Mouse (Mus musculus) intestine, embryonic 15.5 days (tissue): ENCODE results near the gene Cherp. TPM values are rescaled to one million over a fixed set of nuclear protein-coding genes. Genes with fewer than 3 reads are reported as not detected.

ENCODE experiments used
- ATAC-seq: fragments of 200-750 bp; cut with Nextera tagmentation; 2 replicates; pipeline ENCODE4 v1.8.0; 2017; ENCODE audit warnings: moderate TSS enrichment, moderate library complexity
- H3K27ac ChIP-seq: fragments of 300-500 bp; sonication (generic); 2 replicates; pipeline ENCODE4 v1.5.1; 2015; ENCODE audit warnings: mild to moderate bottlenecking, inconsistent platforms
- H3K27me3 ChIP-seq: fragments of 300-500 bp; sonication (generic); replicated peaks from 2 replicates; pipeline ENCODE4 v1.6.1; 2015; ENCODE audit warnings: inconsistent platforms
- H3K36me3 ChIP-seq: fragments of 300-500 bp; sonication (generic); 2 replicates; pipeline ENCODE4 v1.6.1; 2015; ENCODE audit warnings: inconsistent platforms
- H3K4me1 ChIP-seq: fragments of 300-500 bp; sonication (generic); replicated peaks from 2 replicates; pipeline ENCODE4 v1.6.1; 2015; ENCODE audit warnings: inconsistent platforms
- H3K4me2 ChIP-seq: fragments of 300-500 bp; sonication (generic); replicated peaks from 2 replicates; pipeline ENCODE4 v1.6.1; 2015; ENCODE audit warnings: mild to moderate bottlenecking, inconsistent platforms
- H3K4me3 ChIP-seq: fragments of 300-500 bp; sonication (generic); replicated peaks from 2 replicates; pipeline ENCODE4 v1.5.1; 2015; ENCODE audit warnings: inconsistent platforms
- H3K9ac ChIP-seq: fragments of 300-500 bp; sonication (generic); 2 replicates; pipeline ENCODE4 v1.6.1; 2015; ENCODE audit warnings: inconsistent platforms
- H3K9me3 ChIP-seq: fragments of 300-500 bp; sonication (generic); 2 replicates; pipeline ENCODE4 v1.6.1; 2016; ENCODE audit warnings: inconsistent platforms
- WGBS: fragments of 180-500 bp; shearing (Covaris S2); methylation state at CpG from one replicate; pipeline ENCODE4 v1.1.7; 2015; 5-methylcytosine and 5-hydroxymethylcytosine counted together
- polyA plus RNA-seq: library from polyadenylated mRNA; unstranded; fragments of >200 nt; fragmentation: Nextera tagmentation; extraction: Ambion mirVana; gene quantifications from 2 replicates; pipeline ENCODE4 v1.2.1, GENCODE M21; 2015

Gene Cherp
- polyA plus RNA-seq, 1 experiment from 2014 or later: 49.6 TPM

GRCm38 (mm10) chr8:72496217-72496616 lies 21.2 kb upstream of the Cherp start:
- Histone ChIP-seq H3K9me3 (no peaks in the 10 kb centered on the region), H3K27ac (no peak overlapping the region), H3K27me3 (no peaks in the 10 kb centered on the region), H3K4me3 (no peak overlapping the region), H3K4me1 (peaks cover 14% of the 10 kb centered on the region), H3K9ac (no peak overlapping the region), H3K4me2 (no peak overlapping the region), H3K36me3 (peaks cover 19% of the 10 kb centered on the region)
- no peak for ATAC-seq
- 88% methylated on average over 19 of the region's 19 CpGs for WGBS

DNA sequence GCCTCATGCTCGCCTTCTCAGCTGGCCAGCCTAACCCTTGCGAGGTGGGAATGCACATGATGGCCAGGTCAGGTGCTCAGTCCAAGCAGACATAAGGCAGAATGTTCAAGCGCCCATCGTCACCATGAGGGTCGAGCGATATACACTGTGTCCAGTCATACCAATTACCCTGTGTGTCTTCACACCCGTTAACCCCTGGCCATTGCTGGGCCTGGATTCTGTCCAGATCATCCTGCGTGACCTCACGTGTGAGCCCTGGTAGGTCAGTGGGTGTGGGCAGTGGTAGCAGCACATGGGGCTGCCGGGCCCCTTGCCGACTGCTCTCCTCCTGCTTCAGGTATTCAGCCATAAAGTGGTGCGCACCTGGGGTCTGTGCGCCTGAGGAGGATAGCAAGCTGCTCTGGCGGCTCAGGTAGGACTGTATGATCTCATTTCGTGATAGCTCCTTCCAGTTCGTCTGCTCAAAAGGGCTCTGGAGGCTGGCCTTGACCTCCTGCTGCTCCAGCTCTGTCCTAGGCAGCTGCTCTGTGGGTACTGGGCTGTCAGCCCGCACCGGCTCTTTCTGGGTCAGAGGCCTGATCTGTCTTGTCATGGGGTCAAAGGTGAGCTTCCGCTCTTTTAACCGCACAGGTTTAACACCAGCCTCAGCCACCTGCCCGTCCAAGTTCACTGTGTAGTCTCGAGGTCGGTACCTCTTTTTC lies 20.5 kb upstream of the Cherp start:
- Histone ChIP-seq H3K4me3 (no peak overlapping the region), H3K36me3 (peaks cover 19% of the 10 kb centered on the region), H3K27ac (no peak overlapping the region), H3K9me3 (no peaks in the 10 kb centered on the region), H3K9ac (no peak overlapping the region), H3K4me1 (peaks cover 15% of the 10 kb centered on the region), H3K27me3 (no peaks in the 10 kb centered on the region), H3K4me2 (no peak overlapping the region)
- no peak for ATAC-seq
- WGBS: 87% methylated on average over 23 of the region's 23 CpGs

GRCm38 (mm10) chr8:72493381-72493780 lies 18.4 kb upstream of the Cherp start:
- Histone ChIP-seq H3K9me3 (no peaks in the 10 kb centered on the region), H3K4me2 (peak overlapping the region; percentile 68), H3K36me3 (peaks cover 19% of the 10 kb centered on the region), H3K9ac (peak overlapping the region; percentile 58), H3K27ac (peak overlapping the region; percentile 59; the same call in 1 of the 2 replicates), H3K4me1 (peaks cover 21% of the 10 kb centered on the region), H3K4me3 (peak overlapping the region; percentile 79), H3K27me3 (no peaks in the 10 kb centered on the region)
- 14% methylated on average over 8 of the region's 8 CpGs for WGBS
- ATAC-seq: no peak

- H3K27ac ChIP-seq: peak overlapping the region; percentile 59
- H3K4me2 ChIP-seq: peak overlapping the region; percentile 86
- no peaks in the 10 kb centered on the region for H3K27me3 ChIP-seq
- H3K4me1 ChIP-seq: peaks cover 21% of the 10 kb centered on the region
- peak overlapping the region; percentile 79 for H3K4me3 ChIP-seq
- H3K9me3 ChIP-seq: no peaks in the 10 kb centered on the region
- peaks cover 23% of the 10 kb centered on the region for H3K36me3 ChIP-seq
- under 1% methylated on average over 55 of the region's 56 CpGs for WGBS
- H3K9ac ChIP-seq: peak overlapping the region; percentile 76
- ATAC-seq: peak; percentile 98
Measured at GRCm38 (mm10) chr8:72492622-72493081, 17.6 kb upstream of the Cherp start.

- Histone ChIP-seq H3K4me3 (peak within 1 kb of the TSS; percentile 79), H3K4me1 (peaks cover 21% of the 10 kb centered on the region), H3K27me3 (no peaks in the 10 kb centered on the region), H3K27ac (peak within 1 kb of the TSS; percentile 66), H3K9ac (peak within 1 kb of the TSS; percentile 76), H3K4me2 (peak within 1 kb of the TSS; percentile 86), H3K9me3 (no peaks in the 10 kb centered on the region), H3K36me3 (peaks cover 23% of the 10 kb centered on the region)
- WGBS: under 1% methylated on average over 97 of the region's 98 CpGs
- peak; percentile 55 for ATAC-seq
Measured at GRCm38 (mm10) chr8:72491680-72492621, 16.9 kb upstream of the Cherp start, which contains the start of gene Slc35e1. TSS of gene Slc35e1 (minus strand) at chr8:72492614.

- H3K4me2 ChIP-seq: peak overlapping the region; percentile 86
- H3K27ac ChIP-seq: no peak overlapping the region
- WGBS: 81% methylated on average over 2 of the region's 2 CpGs
Measured at GRCm38 (mm10) chr8:72491017-72491416, 16.0 kb upstream of the Cherp start.

GRCm38 (mm10) chr8:72487014-72487413 lies 12.0 kb upstream of the Cherp start:
- no peak overlapping the region for H3K9ac ChIP-seq
- no peaks in the 10 kb centered on the region for H3K9me3 ChIP-seq
- H3K4me2 ChIP-seq: no peak overlapping the region
- no peak overlapping the region for H3K27ac ChIP-seq
- H3K4me1 ChIP-seq: peaks cover 13% of the 10 kb centered on the region
- H3K27me3 ChIP-seq: no peaks in the 10 kb centered on the region
- ATAC-seq: no peak
- H3K4me3 ChIP-seq: no peak overlapping the region
- H3K36me3 ChIP-seq: peaks cover 30% of the 10 kb centered on the region

More at GRCm38 (mm10) chr8:72491017-72491416, 16.0 kb upstream of the Cherp start:
- Histone ChIP-seq H3K4me1 (peaks cover 21% of the 10 kb centered on the region), H3K9me3 (no peaks in the 10 kb centered on the region), H3K9ac (0 out of 2 replicates have a peak overlapping the region, but pooled peaks have one; percentile 76), H3K27me3 (no peaks in the 10 kb centered on the region), H3K36me3 (peaks cover 18% of the 10 kb centered on the region), H3K4me3 (peak overlapping the region; percentile 79; the same call in 1 of the 2 replicates)
- ATAC-seq: no peak

- peaks cover 30% of the 10 kb centered on the region for H3K36me3 ChIP-seq
- H3K27me3 ChIP-seq: no peaks in the 10 kb centered on the region
- ATAC-seq: no peak
- H3K9ac ChIP-seq: no peak overlapping the region
- H3K27ac ChIP-seq: no peak overlapping the region
- no peak overlapping the region for H3K4me2 ChIP-seq
- H3K9me3 ChIP-seq: no peaks in the 10 kb centered on the region
- H3K4me3 ChIP-seq: no peak overlapping the region
- 83% methylated on average over 6 of the region's 6 CpGs for WGBS
- peaks cover 7% of the 10 kb centered on the region; the same call in 1 of the 2 replicates for H3K4me1 ChIP-seq
Measured at GRCm38 (mm10) chr8:72485456-72486199, 10.6 kb upstream of the Cherp start.

DNA sequence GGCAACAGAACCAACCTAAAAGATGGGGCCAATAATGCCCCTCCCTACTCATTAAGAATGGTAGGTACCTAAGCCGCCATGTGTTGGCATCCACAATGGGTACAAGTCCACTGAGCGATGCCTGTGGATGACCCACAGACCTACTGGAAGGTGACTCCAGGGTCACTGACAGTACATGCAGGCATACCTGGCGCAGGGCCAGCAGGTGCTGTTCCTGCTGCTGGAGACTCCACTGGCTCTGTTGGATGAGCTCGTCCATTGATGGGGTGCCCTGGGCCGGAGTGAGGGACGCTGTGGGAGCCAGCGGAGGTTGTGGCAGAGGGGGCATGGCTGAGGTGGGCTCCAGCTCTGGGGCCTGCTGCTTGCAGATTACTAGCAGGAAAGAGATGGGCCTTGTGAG lies 4.3 kb downstream of the Cherp start:
- Histone ChIP-seq H3K4me1 (peaks cover 8% of the 10 kb centered on the region; the same call in 1 of the 2 replicates), H3K4me3 (no peak overlapping the region), H3K27me3 (no peaks in the 10 kb centered on the region), H3K4me2 (no peak overlapping the region), H3K9ac (no peak overlapping the region), H3K36me3 (peaks cover 61% of the 10 kb centered on the region), H3K27ac (no peak overlapping the region), H3K9me3 (no peaks in the 10 kb centered on the region)
- no peak for ATAC-seq
- WGBS: 93% methylated on average over 7 of the region's 7 CpGs

GRCm38 (mm10) chr8:72469984-72470383 lies 5.0 kb downstream of the Cherp start:
- Histone ChIP-seq H3K27ac (no peak overlapping the region), H3K4me1 (peaks cover 8% of the 10 kb centered on the region; the same call in 1 of the 2 replicates), H3K27me3 (no peaks in the 10 kb centered on the region), H3K36me3 (peaks cover 68% of the 10 kb centered on the region), H3K9me3 (no peaks in the 10 kb centered on the region), H3K4me2 (no peak overlapping the region), H3K4me3 (no peak overlapping the region), H3K9ac (no peak overlapping the region)
- no peak for ATAC-seq
- WGBS: 93% methylated on average over 8 of the region's 8 CpGs

DNA sequence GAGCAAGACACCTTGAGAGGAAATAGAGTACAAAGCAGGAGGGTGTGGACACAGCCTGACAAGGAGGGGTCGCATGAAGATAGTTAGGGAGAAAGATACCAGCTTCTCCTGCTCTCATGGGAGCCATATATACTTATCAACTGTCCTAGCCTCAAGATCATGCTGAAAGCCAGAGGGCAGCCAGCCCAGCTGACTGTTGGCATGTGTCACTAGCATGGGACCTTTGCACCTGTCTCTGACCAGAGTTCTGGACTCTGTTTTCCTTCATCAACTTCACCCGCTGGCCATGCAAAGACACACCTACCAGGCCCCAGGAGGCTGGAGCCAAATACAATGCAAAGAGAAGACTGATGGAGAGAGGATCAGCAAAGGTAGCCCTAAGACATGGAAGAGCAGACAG lies 5.8 kb downstream of the Cherp start:
- 92% methylated on average over 2 of the region's 2 CpGs for WGBS
- Histone ChIP-seq H3K27ac (no peak overlapping the region), H3K4me2 (no peak overlapping the region), H3K27me3 (no peaks in the 10 kb centered on the region), H3K9me3 (no peaks in the 10 kb centered on the region), H3K36me3 (peaks cover 73% of the 10 kb centered on the region), H3K4me3 (no peak overlapping the region), H3K9ac (no peak overlapping the region), H3K4me1 (peaks cover 8% of the 10 kb centered on the region; the same call in 1 of the 2 replicates)
- no peak for ATAC-seq
